Mouse (Mus musculus): ENCODE measurements at regions not wholly inside any gene's neighbourhood (a gene's known extent, or its start where the extent isn't known, plus 50 kb on each side); places are given as distances from the start of the nearest gene placed in this dataset.

- H3K9ac ChIP-seq (ENCODE audit: control insufficient read depth, low read depth, low read length, poor library complexity, severe bottlenecking), result no peak overlapping the region
- H3K27ac ChIP-seq (ENCODE audit: control insufficient read depth, low read depth, low read length), result no peak overlapping the region
- DNase-seq (ENCODE audit: low read depth, low spot score), result no peak
- H3K9me3 ChIP-seq (replicated peaks; ENCODE audit: insufficient read depth, low read length), result no peaks in the 10 kb centered on the region
- no peak overlapping the region for H3K4me3 ChIP-seq (ENCODE audit: control insufficient read depth in 1 of 2, insufficient read depth in 1 of 2, low read depth in 2 of 2, low read length in 2 of 2)
- no peaks in the 10 kb centered on the region for H3K36me3 ChIP-seq (ENCODE audit: control insufficient read depth in 1 of 2, insufficient read depth in 2 of 2, low read length in 2 of 2)
- H3K4me1 ChIP-seq (ENCODE audit: control insufficient read depth in 1 of 2, insufficient read depth in 2 of 2, low read length in 2 of 2), result no peaks in the 10 kb centered on the region
- no peaks in the 10 kb centered on the region for H3K27me3 ChIP-seq (ENCODE audit: control insufficient read depth in 1 of 2, insufficient read depth in 2 of 2, low read length in 2 of 2)
- TF ChIP-seq MEF2A (IDR thresholded peaks at IDR 0.05; ENCODE audit: extremely low read depth, insufficient replicate concordance, low read depth, low read length, poor library complexity, severe bottlenecking) (no peak), ZMIZ1 (IDR thresholded peaks at IDR 0.05; ENCODE audit: low read depth, low read length) (no peak), GABPA (IDR thresholded peaks at IDR 0.05; ENCODE audit: low read depth, low read length) (no peak), E2F4 (IDR thresholded peaks at IDR 0.05; ENCODE audit: borderline replicate concordance, low read depth, low read length) (no peak), CHD2 (IDR thresholded peaks at IDR 0.05; ENCODE audit: low read length) (no peak), CTCF (IDR thresholded peaks at IDR 0.05 in 2 of 3, conservative IDR thresholded peaks at IDR 0.05 in 1 of 3; ENCODE audit: control insufficient read depth in 1 of 3, insufficient read depth in 1 of 3, low read depth in 2 of 3, low read length in 3 of 3, poor library complexity in 1 of 3, severe bottlenecking in 1 of 3) (no peak), TCF12 (IDR thresholded peaks at IDR 0.05; ENCODE audit: low read depth, low read length) (no peak), NELFE (IDR thresholded peaks at IDR 0.05; ENCODE audit: low read depth, low read length) (no peak), MAFK (IDR thresholded peaks at IDR 0.05; ENCODE audit: borderline replicate concordance, low read depth, low read length) (no peak), MAX (IDR thresholded peaks at IDR 0.05; ENCODE audit: low read length) (no peak), ZKSCAN1 (IDR thresholded peaks at IDR 0.05; ENCODE audit: low read depth, low read length) (no peak), SMC3 (IDR thresholded peaks at IDR 0.05; ENCODE audit: low read depth, low read length) (no peak), MAZ (IDR thresholded peaks at IDR 0.05; ENCODE audit: low read depth, low read length) (no peak), RCOR1 (IDR thresholded peaks at IDR 0.05; ENCODE audit: low read depth, low read length) (no peak), POLR2AphosphoS2 (IDR thresholded peaks at IDR 0.05; ENCODE audit: low read length) (no peak), GATA1 (IDR thresholded peaks at IDR 0.05; ENCODE audit: low read depth, low read length) (no peak), USF1 (IDR thresholded peaks at IDR 0.05; ENCODE audit: low read depth, low read length) (no peak), UBTF (IDR thresholded peaks at IDR 0.05; ENCODE audit: borderline replicate concordance, insufficient read depth, low read depth, low read length) (no peak), POLR2A (IDR thresholded peaks at IDR 0.05; ENCODE audit: control insufficient read depth in 1 of 2, insufficient read depth in 1 of 2, low read depth in 1 of 2, low read length in 2 of 2, poor library complexity in 1 of 2) (no peak)
- no peaks in the 10 kb centered on the region for H3K79me2 ChIP-seq (ENCODE audit: control insufficient read depth, insufficient read depth, low read length, poor library complexity)
These were observed 222.3 kb downstream of the Barx2 start for GRCm38 (mm10) chr9:31690921-31691475.

- H3K27me3 ChIP-seq (ENCODE audit: control insufficient read depth in 1 of 2, insufficient read depth in 2 of 2, low read length in 2 of 2), result no peaks in the 10 kb centered on the region
- no peak for DNase-seq (ENCODE audit: low read depth, low spot score)
- no peak overlapping the region for H3K9ac ChIP-seq (ENCODE audit: control insufficient read depth, low read depth, low read length, poor library complexity, severe bottlenecking)
- H3K9me3 ChIP-seq (replicated peaks; ENCODE audit: insufficient read depth, low read length), result no peaks in the 10 kb centered on the region
- no peaks in the 10 kb centered on the region for H3K36me3 ChIP-seq (ENCODE audit: control insufficient read depth in 1 of 2, insufficient read depth in 2 of 2, low read length in 2 of 2)
- no peaks in the 10 kb centered on the region for H3K79me2 ChIP-seq (ENCODE audit: control insufficient read depth, insufficient read depth, low read length, poor library complexity)
- TF ChIP-seq MYB (IDR thresholded peaks at IDR 0.05; ENCODE audit: low read depth, low read length) (no peak), TBP (IDR thresholded peaks at IDR 0.05; ENCODE audit: low read depth, low read length) (no peak), CHD1 (IDR thresholded peaks at IDR 0.05; ENCODE audit: low read depth, low read length) (no peak), SMC3 (IDR thresholded peaks at IDR 0.05; ENCODE audit: low read depth, low read length) (no peak), POLR2AphosphoS2 (IDR thresholded peaks at IDR 0.05; ENCODE audit: low read length) (no peak), MEF2A (IDR thresholded peaks at IDR 0.05; ENCODE audit: extremely low read depth, insufficient replicate concordance, low read depth, low read length, poor library complexity, severe bottlenecking) (no peak), JUND (IDR thresholded peaks at IDR 0.05; ENCODE audit: low read depth, low read length) (no peak), BHLHE40 (IDR thresholded peaks at IDR 0.05; ENCODE audit: borderline replicate concordance, low read depth, low read length) (no peak), NELFE (IDR thresholded peaks at IDR 0.05; ENCODE audit: low read depth, low read length) (no peak), CTCF (IDR thresholded peaks at IDR 0.05 in 2 of 3, conservative IDR thresholded peaks at IDR 0.05 in 1 of 3; ENCODE audit: control insufficient read depth in 1 of 3, insufficient read depth in 1 of 3, low read depth in 2 of 3, low read length in 3 of 3, poor library complexity in 1 of 3, severe bottlenecking in 1 of 3) (no peak), ZKSCAN1 (IDR thresholded peaks at IDR 0.05; ENCODE audit: low read depth, low read length) (no peak), RCOR1 (IDR thresholded peaks at IDR 0.05; ENCODE audit: low read depth, low read length) (no peak), CHD2 (IDR thresholded peaks at IDR 0.05; ENCODE audit: low read length) (no peak), E2F4 (IDR thresholded peaks at IDR 0.05; ENCODE audit: borderline replicate concordance, low read depth, low read length) (no peak), USF1 (IDR thresholded peaks at IDR 0.05; ENCODE audit: low read depth, low read length) (no peak), TCF12 (IDR thresholded peaks at IDR 0.05; ENCODE audit: low read depth, low read length) (no peak), POLR2AphosphoS5 (IDR thresholded peaks at IDR 0.05; ENCODE audit: borderline replicate concordance, low read depth, low read length) (no peak)
- no peaks in the 10 kb centered on the region for H3K4me1 ChIP-seq (ENCODE audit: control insufficient read depth in 1 of 2, insufficient read depth in 2 of 2, low read length in 2 of 2)
- no peak overlapping the region for H3K27ac ChIP-seq (ENCODE audit: control insufficient read depth, low read depth, low read length)
- no peak overlapping the region for H3K4me3 ChIP-seq (ENCODE audit: control insufficient read depth in 1 of 2, insufficient read depth in 1 of 2, low read depth in 2 of 2, low read length in 2 of 2)
These were observed 224.1 kb upstream of the Tmem45b start for GRCm38 (mm10) chr9:31688398-31688705.

Measured in MEL (cell line).